Mouse (Mus musculus) ES-E14 (cell line): Measurements from ENCODE around the gene Mob2. TPM values are rescaled to one million over a fixed set of nuclear protein-coding genes. Genes with fewer than 3 reads are reported as not detected.

ENCODE experiments used
- DNase-seq: peaks from one replicate; pipeline ENCODE4 v3.0.0-alpha.2; 2013; ENCODE audit warnings: low read depth, low spot score
- H3K27ac ChIP-seq: 2 replicates; pipeline ENCODE4 v1.5.1; 2012; ENCODE audit warnings: low read depth, mild to moderate bottlenecking, low read length, moderate library complexity, mixed read lengths; ENCODE audit not compliant: poor library complexity, insufficient read depth, severe bottlenecking
- H3K36me3 ChIP-seq: 2 replicates; pipeline ENCODE4 v1.6.1; 2012; ENCODE audit warnings: mild to moderate bottlenecking, low read length, moderate library complexity, mixed read lengths; ENCODE audit not compliant: control insufficient read depth, poor library complexity, insufficient read depth, severe bottlenecking
- H3K4me1 ChIP-seq, 2 experiments: fragments of 150-350 bp in 1 of 2; sonication (generic) in 1 of 2; 2 replicates each; pipeline ENCODE4 v1.6.1; 2012; ENCODE audit warnings: low read length in 2 of 2, mild to moderate bottlenecking in 1 of 2, mixed read lengths in 1 of 2; ENCODE audit not compliant: control insufficient read depth in 2 of 2, insufficient read depth in 2 of 2, poor library complexity in 1 of 2
- H3K4me3 ChIP-seq, 2 experiments: fragments of 150-350 bp in 1 of 2; sonication (generic) in 1 of 2; 2 replicates each; pipeline ENCODE4 v1.5.1; 2012; ENCODE audit warnings: low read length in 2 of 2, low read depth in 1 of 2, mild to moderate bottlenecking in 1 of 2, mixed read lengths in 1 of 2; ENCODE audit not compliant: insufficient read depth in 1 of 2, poor library complexity in 1 of 2, severe bottlenecking in 1 of 2
- H3K9ac ChIP-seq: 2 replicates; pipeline ENCODE4 v1.6.1; 2012; ENCODE audit warnings: low read depth, mild to moderate bottlenecking, low read length, mixed read lengths; ENCODE audit not compliant: poor library complexity, insufficient read depth, severe bottlenecking
- H3K9me3 ChIP-seq: fragments of 150-350 bp; sonication (generic); 2 replicates; pipeline ENCODE4 v1.6.1; 2012; ENCODE audit warnings: low read depth, mild to moderate bottlenecking, low read length; ENCODE audit not compliant: control insufficient read depth, insufficient read depth
- CHD2 ChIP-seq: IDR thresholded peaks from 2 replicates; pipeline ENCODE4 v1.6.1; 2014; ENCODE audit warnings: mild to moderate bottlenecking, low read depth, low read length, inconsistent platforms
- HCFC1 ChIP-seq: IDR thresholded peaks from 2 replicates; pipeline ENCODE4 v1.6.1; 2012; ENCODE audit warnings: low read length, inconsistent platforms, borderline replicate concordance; ENCODE audit not compliant: insufficient read depth
- MAFK ChIP-seq: IDR thresholded peaks from 2 replicates; pipeline ENCODE4 v1.6.1; 2014; ENCODE audit warnings: mild to moderate bottlenecking, low read depth, low read length, inconsistent platforms; ENCODE audit not compliant: insufficient read depth
- ZC3H11A ChIP-seq: IDR thresholded peaks from 2 replicates; pipeline ENCODE4 v1.6.1; 2012; ENCODE audit warnings: low read depth, mild to moderate bottlenecking, inconsistent platforms, low read length, borderline replicate concordance
- ZNF384 ChIP-seq: IDR thresholded peaks from 2 replicates; pipeline ENCODE4 v1.6.1; 2012; ENCODE audit warnings: low read depth, low read length, inconsistent platforms
- in situ Hi-C, 2 experiments: fragments of 600-800 bp; cut with MboI; formaldehyde crosslinking; loops; one replicate each; pipeline ENCODE4 v1.15.1; 2025; ENCODE audit warnings: low sequenced_read_pairs in 2 of 2, inconsistent platforms in 1 of 2; ENCODE audit not compliant: unreplicated experiment in 2 of 2
- total RNA-seq: library from RNA; depleted of rRNA; stranded (reverse); fragments of 300-350 nt; gene quantifications from 2 replicates; pipeline ENCODE4 v1.2.3, GENCODE M21; 2012; rRNA removed

Gene Mob2
- total RNA-seq, 1 experiment = 30.7 TPM

DNA sequence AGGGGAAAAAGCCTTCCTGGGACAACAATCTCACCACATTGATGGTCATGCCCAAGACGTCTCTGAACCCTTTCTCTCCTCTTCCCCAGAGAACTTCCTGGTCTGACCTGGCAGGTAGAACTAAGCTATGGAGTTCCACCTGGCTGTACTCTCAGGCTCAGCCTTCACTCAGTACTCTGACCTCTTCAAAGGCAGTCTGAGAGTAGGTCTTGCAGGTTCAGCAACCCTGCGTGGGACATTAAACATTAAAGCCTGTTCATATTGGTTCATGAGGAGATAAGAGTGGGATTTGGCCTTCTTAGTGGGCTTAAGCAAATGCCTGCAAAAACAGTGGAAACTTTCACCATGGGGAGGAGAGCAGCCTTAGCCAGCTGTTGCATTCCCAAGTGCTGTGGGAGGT, 94.6 kb downstream of the Mob2 start:
- no peaks in the 10 kb centered on the region for H3K36me3 ChIP-seq
- no peak overlapping the region for H3K27ac ChIP-seq
- no peak overlapping the region for H3K4me3 ChIP-seq
- no peak overlapping the region for H3K9ac ChIP-seq
- in situ Hi-C loops = no loop called here
- H3K4me1 ChIP-seq = no peaks in the 10 kb centered on the region
- no peak for DNase-seq
- TF ChIP-seq MAFK (no peak), ZC3H11A (no peak), CHD2 (no peak), HCFC1 (no peak), ZNF384 (no peak)
- no peaks in the 10 kb centered on the region for H3K9me3 ChIP-seq

DNA sequence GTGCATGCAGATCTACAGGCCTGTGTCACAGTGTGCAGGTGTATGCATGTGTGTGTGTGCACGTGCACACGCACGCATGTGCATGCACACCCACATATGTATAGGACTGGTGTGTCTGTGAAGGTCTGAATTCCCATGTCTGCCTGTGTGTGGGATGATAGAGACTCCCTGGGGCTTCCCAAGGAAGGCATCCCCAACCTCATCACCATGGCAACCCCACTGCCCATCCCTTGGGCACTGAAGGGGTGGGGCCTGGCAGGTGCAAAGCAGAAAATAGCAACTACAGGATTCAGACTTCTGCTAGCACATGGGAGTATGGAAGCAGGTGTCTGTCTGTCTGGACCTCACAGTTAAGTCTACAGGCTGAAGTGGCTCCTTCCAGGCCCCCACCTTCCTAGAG, 98.3 kb downstream of the Mob2 start:
- H3K9me3 ChIP-seq = no peaks in the 10 kb centered on the region
- no peaks in the 10 kb centered on the region for H3K4me1 ChIP-seq
- DNase-seq = no peak
- in situ Hi-C loops = no loop called here
- H3K4me3 ChIP-seq = no peak overlapping the region
- H3K36me3 ChIP-seq = no peaks in the 10 kb centered on the region
- no peak overlapping the region for H3K27ac ChIP-seq
- H3K9ac ChIP-seq = no peak overlapping the region
- TF ChIP-seq MAFK = no peak
- no peak for TF ChIP-seq CHD2
- no peak for TF ChIP-seq ZC3H11A
- TF ChIP-seq HCFC1 = no peak
- TF ChIP-seq ZNF384 = no peak

- no peak overlapping the region for H3K9ac ChIP-seq
- H3K9me3 ChIP-seq = no peaks in the 10 kb centered on the region
- no peaks in the 10 kb centered on the region for H3K4me1 ChIP-seq
- H3K36me3 ChIP-seq = no peaks in the 10 kb centered on the region
- no peak overlapping the region for H3K4me3 ChIP-seq
- H3K27ac ChIP-seq = no peak overlapping the region
- DNase-seq = no peak
- TF ChIP-seq HCFC1 (no peak), ZC3H11A (no peak), MAFK (no peak), CHD2 (no peak), ZNF384 (no peak)
- in situ Hi-C loops = no loop called here
Measured at GRCm38 (mm10) chr7:141961491-141961890, 99.4 kb downstream of the Mob2 start.

GRCm38 (mm10) chr7:141960926-141961325, 99.9 kb downstream of the Mob2 start:
- Histone ChIP-seq H3K9ac (no peak overlapping the region), H3K27ac (no peak overlapping the region), H3K9me3 (no peaks in the 10 kb centered on the region), H3K36me3 (no peaks in the 10 kb centered on the region), H3K4me3 (no peak overlapping the region), H3K4me1 (no peaks in the 10 kb centered on the region)
- DNase-seq = no peak
- in situ Hi-C loops = no loop called here
- TF ChIP-seq ZC3H11A (no peak), MAFK (no peak), HCFC1 (no peak), ZNF384 (no peak), CHD2 (no peak)

GRCm38 (mm10) chr7:141959133-141959532, 101.7 kb downstream of the Mob2 start:
- in situ Hi-C loops = no loop called here

More at GRCm38 (mm10) chr7:141959133-141959532, 101.7 kb downstream of the Mob2 start:
- no peak for DNase-seq
- TF ChIP-seq CHD2 = no peak
- TF ChIP-seq HCFC1 = no peak
- no peak for TF ChIP-seq ZNF384
- no peak for TF ChIP-seq ZC3H11A
- TF ChIP-seq MAFK = no peak
- H3K4me3 ChIP-seq = no peak overlapping the region
- H3K4me1 ChIP-seq = no peaks in the 10 kb centered on the region
- no peak overlapping the region for H3K27ac ChIP-seq
- no peak overlapping the region for H3K9ac ChIP-seq
- H3K36me3 ChIP-seq = no peaks in the 10 kb centered on the region
- H3K9me3 ChIP-seq = no peaks in the 10 kb centered on the region

Other genes starting within 250 kb of the Mob2 start
- gene Muc5b, start 222.0 kb downstream of the Mob2 start, total RNA-seq = 0.04 and 0.05 TPM in 2 replicates
- gene Tollip, start 142.6 kb downstream of the Mob2 start, total RNA-seq = 20.9 and 28.3 TPM in 2 replicates
- 2.5 and 2.9 TPM in 2 replicates for gene Brsk2, start 111.3 kb downstream of the Mob2 start, total RNA-seq
- 0.69 and 1.2 TPM in 2 replicates for gene Dusp8, start 34.8 kb upstream of the Mob2 start, total RNA-seq
- gene Gm45618, start 59.7 kb upstream of the Mob2 start, total RNA-seq = not detected in 2 replicates
- gene Gm39115, start 75.0 kb upstream of the Mob2 start, total RNA-seq = not detected in 2 replicates
- gene Gm45337, start 83.5 kb upstream of the Mob2 start, total RNA-seq = not detected in 2 replicates
- gene Gm29735, start 96.0 kb upstream of the Mob2 start, total RNA-seq = not detected in 2 replicates
- gene Gm4553, start 104.7 kb upstream of the Mob2 start, total RNA-seq = not detected in 2 replicates
- not detected in 2 replicates for gene Krtap5-2, start 114.9 kb upstream of the Mob2 start, total RNA-seq
- gene Gm10153, start 129.3 kb upstream of the Mob2 start, total RNA-seq = not detected in 2 replicates
- not detected in 2 replicates for gene Krtap5-3, start 140.3 kb upstream of the Mob2 start, total RNA-seq
- gene Gm7579, start 150.8 kb upstream of the Mob2 start, total RNA-seq = not detected in 2 replicates
- gene Krtap5-5, start 168.9 kb upstream of the Mob2 start, total RNA-seq = not detected in 2 replicates
- not detected in 2 replicates for gene Gm40460, start 180.0 kb upstream of the Mob2 start, total RNA-seq
- gene Gm2431, start 197.3 kb upstream of the Mob2 start, total RNA-seq = not detected in 2 replicates
- not detected in 2 replicates for gene Gm4559, start 213.3 kb upstream of the Mob2 start, total RNA-seq
- not detected in 2 replicates for gene Krtap5-1, start 236.1 kb upstream of the Mob2 start, total RNA-seq
- gene Krtap5-4, start 242.5 kb upstream of the Mob2 start, total RNA-seq = not detected in 2 replicates